Mouse (Mus musculus) embryonic facial prominence, embryonic 15.5 days (tissue): Measurements from ENCODE around the gene Ggt6. TPM values are rescaled to one million over a fixed set of nuclear protein-coding genes. Genes with fewer than 3 reads are reported as not detected.

Experiments used
- ATAC-seq: fragments of 200-750 bp; cut with Nextera tagmentation; 2 replicates; pipeline ENCODE4 v1.8.0; 2017; ENCODE audit warnings: low read depth, moderate TSS enrichment; ENCODE audit not compliant: insufficient number of reproducible peaks, low FRiP score, low TSS enrichment
- H3K27ac ChIP-seq: fragments of 300-500 bp; sonication (generic); replicated peaks from 2 replicates; pipeline ENCODE4 v1.5.1; 2015; ENCODE audit warnings: mild to moderate bottlenecking, inconsistent platforms
- H3K27me3 ChIP-seq: fragments of 300-500 bp; sonication (generic); 2 replicates; pipeline ENCODE4 v1.6.1; 2015; ENCODE audit warnings: inconsistent platforms
- H3K36me3 ChIP-seq: fragments of 300-500 bp; sonication (generic); 2 replicates; pipeline ENCODE4 v1.6.1; 2015; ENCODE audit warnings: mild to moderate bottlenecking, inconsistent platforms
- H3K4me1 ChIP-seq: fragments of 300-500 bp; sonication (generic); 2 replicates; pipeline ENCODE4 v1.6.1; 2015; ENCODE audit warnings: inconsistent platforms
- H3K4me2 ChIP-seq: fragments of 300-500 bp; sonication (generic); replicated peaks from 2 replicates; pipeline ENCODE4 v1.6.1; 2015; ENCODE audit warnings: mild to moderate bottlenecking, inconsistent platforms
- H3K4me3 ChIP-seq: fragments of 300-500 bp; sonication (generic); replicated peaks from 2 replicates; pipeline ENCODE4 v1.5.1; 2015; ENCODE audit warnings: mild to moderate bottlenecking, inconsistent platforms
- H3K9ac ChIP-seq: fragments of 300-500 bp; sonication (generic); 2 replicates; pipeline ENCODE4 v1.6.1; 2015; ENCODE audit warnings: inconsistent platforms
- H3K9me3 ChIP-seq: fragments of 300-500 bp; sonication (generic); replicated peaks from 2 replicates; pipeline ENCODE4 v1.6.1; 2016; ENCODE audit warnings: inconsistent platforms
- WGBS: fragments of 180-500 bp; shearing (Covaris S2); methylation state at CpG from one replicate; pipeline ENCODE4 v1.1.7; 2015; 5-methylcytosine and 5-hydroxymethylcytosine counted together
- polyA plus RNA-seq: library from polyadenylated mRNA; unstranded; fragments of >200 nt; fragmentation: Nextera tagmentation; extraction: Ambion mirVana; gene quantifications from 2 replicates; pipeline ENCODE4 v1.2.1, GENCODE M21; 2015

Gene Ggt6
- polyA plus RNA-seq, 1 experiment from 2014 or later: 6.3 TPM

DNA sequence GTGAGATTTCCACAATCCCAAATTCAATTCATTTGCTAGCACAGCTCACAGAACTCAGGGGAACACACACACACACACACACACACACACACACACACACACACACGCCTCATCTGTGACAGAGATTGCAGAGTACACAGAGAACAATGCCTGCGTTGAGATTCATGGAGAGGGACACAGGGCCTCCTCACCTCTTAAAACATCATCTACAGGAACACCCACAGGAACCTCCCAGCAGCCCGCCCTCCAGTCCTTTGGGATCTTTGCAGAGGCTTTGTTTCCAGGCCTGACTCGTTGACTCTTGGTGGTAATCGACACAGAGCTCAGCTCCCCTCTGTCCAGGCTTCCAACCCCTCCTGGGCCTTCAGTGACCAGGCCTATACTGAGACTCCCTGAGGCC is 41.9 kb downstream of the Ggt6 start:
- 33% methylated on average over 5 of the region's 5 CpGs for WGBS
- no peak overlapping the region for H3K9ac ChIP-seq

DNA sequence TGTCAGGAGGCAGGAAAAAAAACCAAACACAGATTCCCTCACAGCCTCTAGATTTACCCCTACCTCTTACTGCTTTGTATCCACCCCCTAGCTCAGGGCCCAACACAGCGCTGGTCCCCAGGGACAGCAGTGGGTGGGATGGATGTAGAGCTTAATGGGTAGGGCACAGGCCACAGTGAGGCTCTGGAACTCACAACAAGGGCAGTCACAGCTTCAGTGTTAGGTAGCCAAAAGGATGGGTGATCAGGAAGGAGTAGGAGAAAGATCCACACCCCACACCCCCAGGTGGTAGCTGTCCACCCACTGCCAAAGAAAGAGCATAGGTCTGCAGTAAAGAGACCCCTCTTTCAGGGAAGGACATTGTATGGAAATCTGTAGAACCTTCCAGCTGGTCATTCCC is 42.3 kb downstream of the Ggt6 start:
- Histone ChIP-seq H3K9me3 (no peaks in the 10 kb centered on the region), H3K4me2 (no peak overlapping the region), H3K4me1 (peaks cover 15% of the 10 kb centered on the region), H3K36me3 (no peaks in the 10 kb centered on the region), H3K4me3 (no peak overlapping the region), H3K27me3 (no peaks in the 10 kb centered on the region), H3K27ac (peak overlapping the region; percentile 65), H3K9ac (no peak overlapping the region)
- no peak for ATAC-seq
- WGBS: 76% methylated on average over 1 of the region's 1 CpGs

More for the DNA sequence above, 41.9 kb downstream of the Ggt6 start:
- no peak overlapping the region for H3K4me3 ChIP-seq
- no peak overlapping the region for H3K4me2 ChIP-seq
- H3K9me3 ChIP-seq: no peaks in the 10 kb centered on the region
- no peaks in the 10 kb centered on the region for H3K27me3 ChIP-seq
- peaks cover 20% of the 10 kb centered on the region for H3K4me1 ChIP-seq
- no peak for ATAC-seq
- H3K36me3 ChIP-seq: no peaks in the 10 kb centered on the region
- peak overlapping the region; percentile 65; the same call in 1 of the 2 replicates for H3K27ac ChIP-seq

DNA sequence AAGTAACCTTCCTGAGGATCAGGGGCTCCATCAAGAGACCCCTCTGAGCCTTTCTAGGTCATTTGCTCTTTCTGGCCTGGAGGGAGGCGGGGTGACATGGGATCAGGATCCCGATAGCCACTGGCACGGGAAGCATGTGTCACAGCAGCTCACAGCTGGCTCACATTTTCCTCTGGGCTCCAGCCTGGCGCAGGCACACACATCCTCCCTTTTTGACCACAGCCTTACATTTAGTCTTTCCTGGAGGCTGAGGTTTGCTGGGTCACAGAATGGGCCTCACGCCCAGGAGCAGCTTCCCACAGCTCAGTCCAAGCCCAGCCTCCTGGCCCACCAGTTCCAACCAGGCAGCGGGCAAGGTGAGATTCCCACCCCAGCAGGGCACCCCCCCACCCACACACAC is 42.9 kb downstream of the Ggt6 start:
- H3K9me3 ChIP-seq: no peaks in the 10 kb centered on the region
- no peak overlapping the region for H3K9ac ChIP-seq
- no peaks in the 10 kb centered on the region for H3K27me3 ChIP-seq

DNA sequence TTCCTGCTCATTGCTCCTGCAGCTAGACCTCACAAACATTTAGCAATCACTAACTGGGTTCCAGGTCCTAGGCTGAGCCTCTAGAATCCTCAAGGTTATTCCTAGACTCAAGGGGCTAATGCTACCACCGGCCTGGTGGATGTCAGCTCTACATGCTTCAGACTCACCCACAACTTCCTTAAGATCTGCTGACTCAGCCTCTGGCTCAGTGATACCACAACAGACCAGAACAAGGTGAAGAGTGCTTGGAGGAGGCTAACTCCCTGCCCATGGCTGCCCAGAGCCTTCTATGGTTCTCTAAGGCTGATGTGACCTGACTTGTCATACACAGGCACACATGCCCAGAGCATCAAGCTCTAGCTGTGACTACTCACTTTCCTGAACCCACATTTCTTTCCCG is 44.2 kb downstream of the Ggt6 start:
- Histone ChIP-seq H3K4me3 (no peak overlapping the region), H3K9me3 (no peaks in the 10 kb centered on the region), H3K27me3 (no peaks in the 10 kb centered on the region), H3K4me1 (peaks cover 15% of the 10 kb centered on the region), H3K27ac (no peak overlapping the region), H3K4me2 (no peak overlapping the region), H3K9ac (no peak overlapping the region), H3K36me3 (no peaks in the 10 kb centered on the region)
- no peak for ATAC-seq
- WGBS: 79% methylated on average over 2 of the region's 2 CpGs

More for the DNA sequence above, 42.9 kb downstream of the Ggt6 start:
- peaks cover 15% of the 10 kb centered on the region for H3K4me1 ChIP-seq
- peak; percentile 55 for ATAC-seq
- peak overlapping the region; percentile 65 for H3K27ac ChIP-seq
- H3K4me3 ChIP-seq: no peak overlapping the region
- no peak overlapping the region for H3K4me2 ChIP-seq
- WGBS: 35% methylated on average over 6 of the region's 6 CpGs
- H3K36me3 ChIP-seq: no peaks in the 10 kb centered on the region

DNA sequence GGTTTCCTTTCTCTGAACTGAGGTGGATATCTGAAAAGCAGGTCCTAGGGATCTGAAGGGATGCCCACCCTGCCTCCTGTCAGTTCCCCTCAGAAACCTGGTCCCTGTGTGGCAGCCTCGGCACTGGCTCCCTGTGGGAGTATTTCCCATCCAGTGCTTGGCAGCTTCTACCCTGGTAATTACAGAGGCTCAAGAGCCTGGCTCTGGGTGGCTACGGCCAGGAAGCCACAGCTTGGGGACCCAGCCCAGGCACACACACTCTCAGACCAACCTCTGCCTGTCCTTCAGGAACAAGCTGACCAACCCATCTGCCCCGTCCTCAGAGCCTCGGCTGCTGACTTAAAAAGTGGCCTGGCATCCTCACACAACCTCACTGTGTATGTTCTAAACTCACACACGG is 46.0 kb downstream of the Ggt6 start:
- no peak overlapping the region for H3K27ac ChIP-seq
- 67% methylated on average over 5 of the region's 5 CpGs for whole genome bisulfite sequencing
- no peak overlapping the region for H3K9ac ChIP-seq

DNA sequence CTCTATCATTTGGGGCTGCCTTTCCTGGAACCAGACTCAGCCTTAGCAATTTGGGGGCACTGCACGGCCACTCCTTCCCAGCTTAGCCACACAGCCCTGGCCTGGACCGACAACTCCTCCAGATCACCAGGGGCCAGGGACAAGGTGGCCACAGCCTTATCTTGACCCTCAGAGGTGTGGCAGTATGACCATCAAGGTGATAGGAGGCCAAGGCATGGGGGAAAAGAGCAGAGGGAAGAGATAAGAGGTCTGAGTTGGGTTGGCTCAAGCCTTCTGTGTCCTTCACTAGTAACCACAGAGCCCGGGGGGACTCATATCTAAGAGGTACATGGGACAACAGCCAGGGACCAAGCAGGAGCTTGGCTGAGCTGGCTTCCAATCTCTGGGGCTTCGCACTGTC is 46.6 kb downstream of the Ggt6 start:
- no peak for ATAC-seq
- no peak overlapping the region for H3K27ac ChIP-seq
- no peaks in the 10 kb centered on the region for H3K36me3 ChIP-seq
- 78% methylated on average over 4 of the region's 4 CpGs for WGBS
- H3K4me3 ChIP-seq: no peak overlapping the region
- H3K4me2 ChIP-seq: no peak overlapping the region
- H3K27me3 ChIP-seq: peaks cover 5% of the 10 kb centered on the region
- H3K9ac ChIP-seq: no peak overlapping the region
- no peaks in the 10 kb centered on the region for H3K9me3 ChIP-seq
- H3K4me1 ChIP-seq: peaks cover 20% of the 10 kb centered on the region

More for the DNA sequence above, 46.0 kb downstream of the Ggt6 start:
- 0 out of 2 replicates have a peak, but pooled peaks have one; percentile 13 for ATAC-seq
- no peak overlapping the region for H3K4me2 ChIP-seq
- peaks cover 21% of the 10 kb centered on the region for H3K4me1 ChIP-seq
- no peak overlapping the region for H3K4me3 ChIP-seq
- no peaks in the 10 kb centered on the region for H3K27me3 ChIP-seq
- no peaks in the 10 kb centered on the region for H3K9me3 ChIP-seq
- no peaks in the 10 kb centered on the region for H3K36me3 ChIP-seq

DNA sequence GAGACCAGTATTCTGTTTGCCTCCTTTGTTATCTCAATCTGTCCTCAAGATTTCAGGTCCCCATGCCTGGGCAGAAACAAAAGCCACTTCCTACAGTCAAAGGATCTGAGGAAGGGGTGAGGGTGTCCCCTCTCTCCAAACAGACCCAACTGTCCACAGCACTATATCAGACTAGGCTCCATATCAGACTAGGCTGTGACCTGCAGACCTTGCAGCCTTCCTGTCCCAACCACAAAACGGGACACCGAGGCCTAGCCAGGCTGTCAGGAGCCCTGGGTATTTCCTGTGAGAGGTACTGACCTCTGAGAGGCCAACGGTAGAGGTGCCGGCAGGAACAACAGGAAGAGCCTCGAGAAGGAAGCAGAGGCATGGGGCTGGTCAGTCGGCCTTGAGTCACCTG is 49.2 kb downstream of the Ggt6 start:
- H3K9me3 ChIP-seq: no peaks in the 10 kb centered on the region
- no peak overlapping the region for H3K27ac ChIP-seq
- no peaks in the 10 kb centered on the region for H3K36me3 ChIP-seq
- peaks cover 31% of the 10 kb centered on the region for H3K27me3 ChIP-seq
- H3K4me3 ChIP-seq: no peak overlapping the region
- ATAC-seq: no peak
- H3K9ac ChIP-seq: no peak overlapping the region
- H3K4me2 ChIP-seq: no peak overlapping the region
- 57% methylated on average over 6 of the region's 6 CpGs for WGBS
- peaks cover 19% of the 10 kb centered on the region for H3K4me1 ChIP-seq

DNA sequence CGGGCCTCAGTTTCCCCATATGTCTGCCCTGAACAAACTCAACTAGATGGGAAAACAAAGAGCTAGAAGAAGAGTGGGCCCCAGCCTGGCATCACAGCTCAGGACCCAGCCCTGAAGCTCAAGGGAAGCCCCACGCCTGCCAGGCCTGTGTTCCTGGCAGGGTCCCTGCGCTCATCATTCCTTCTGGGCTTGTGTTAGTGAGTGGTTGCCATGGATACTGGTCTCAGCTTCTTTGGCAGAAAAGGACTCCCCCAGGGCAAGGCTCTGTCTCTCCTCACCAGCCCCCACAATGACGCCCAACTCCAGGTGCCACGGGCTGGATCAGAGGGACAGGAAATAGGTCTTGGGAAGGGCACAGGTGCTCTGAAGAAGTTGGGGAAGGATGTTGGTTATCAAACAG is 49.8 kb downstream of the Ggt6 start:
- Histone ChIP-seq H3K27me3 (peaks cover 37% of the 10 kb centered on the region), H3K4me2 (no peak overlapping the region), H3K27ac (no peak overlapping the region), H3K4me1 (peaks cover 25% of the 10 kb centered on the region), H3K9ac (no peak overlapping the region), H3K4me3 (no peak overlapping the region), H3K36me3 (no peaks in the 10 kb centered on the region), H3K9me3 (no peaks in the 10 kb centered on the region)
- WGBS: 54% methylated on average over 5 of the region's 5 CpGs
- ATAC-seq: no peak

DNA sequence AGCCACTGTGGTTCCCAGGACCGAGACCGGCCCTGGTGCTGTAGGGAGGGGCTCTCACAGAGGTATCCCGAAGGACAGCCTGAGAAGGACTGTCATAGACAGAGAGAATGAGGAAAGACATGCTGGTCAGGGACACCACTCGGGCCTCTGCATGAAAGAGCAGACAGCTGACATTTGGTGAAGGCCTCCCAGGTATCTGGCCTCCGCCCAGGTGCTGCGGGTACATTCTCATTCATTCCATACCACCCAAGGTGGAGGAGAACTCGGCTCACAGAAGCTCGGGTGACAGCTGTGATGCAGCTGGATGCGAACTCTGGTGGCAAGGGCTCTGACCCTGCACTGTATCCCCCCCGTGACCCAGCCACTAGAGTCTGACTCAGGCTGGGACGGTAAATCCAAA is 50.6 kb downstream of the Ggt6 start:
- Histone ChIP-seq H3K9me3 (no peaks in the 10 kb centered on the region), H3K4me1 (peaks cover 25% of the 10 kb centered on the region), H3K27ac (no peak overlapping the region), H3K4me2 (no peak overlapping the region), H3K4me3 (no peak overlapping the region), H3K36me3 (no peaks in the 10 kb centered on the region), H3K27me3 (peaks cover 37% of the 10 kb centered on the region), H3K9ac (no peak overlapping the region)
- ATAC-seq: no peak
- WGBS: 58% methylated on average over 11 of the region's 11 CpGs

DNA sequence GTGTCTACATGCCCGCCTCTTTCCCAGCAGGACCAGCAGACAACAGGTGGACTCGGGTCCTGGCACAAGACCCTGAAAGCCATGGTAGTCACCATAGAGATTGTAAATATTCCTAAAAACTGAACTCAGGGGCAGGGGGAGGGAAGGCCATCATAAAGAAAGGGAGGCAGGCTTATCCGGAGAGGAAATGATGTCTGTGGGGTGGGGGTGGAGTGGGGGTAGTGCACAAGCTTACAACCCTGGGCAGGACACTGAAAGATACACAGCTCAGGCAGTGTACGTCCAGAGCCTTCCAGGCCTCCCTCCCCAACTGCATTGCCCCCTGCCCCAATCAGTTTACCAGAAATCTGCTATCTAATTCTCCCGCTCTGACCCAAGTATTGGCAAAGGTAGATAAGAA is 51.8 kb downstream of the Ggt6 start:
- peaks cover 25% of the 10 kb centered on the region for H3K4me1 ChIP-seq
- H3K9ac ChIP-seq: no peak overlapping the region
- H3K4me2 ChIP-seq: 0 out of 2 replicates have a peak overlapping the region, but pooled peaks have one; percentile 98
- H3K4me3 ChIP-seq: no peak overlapping the region
- no peak overlapping the region for H3K27ac ChIP-seq
- no peaks in the 10 kb centered on the region for H3K9me3 ChIP-seq
- H3K36me3 ChIP-seq: no peaks in the 10 kb centered on the region
- ATAC-seq: no peak
- H3K27me3 ChIP-seq: peaks cover 37% of the 10 kb centered on the region
- 59% methylated on average over 5 of the region's 5 CpGs for WGBS

DNA sequence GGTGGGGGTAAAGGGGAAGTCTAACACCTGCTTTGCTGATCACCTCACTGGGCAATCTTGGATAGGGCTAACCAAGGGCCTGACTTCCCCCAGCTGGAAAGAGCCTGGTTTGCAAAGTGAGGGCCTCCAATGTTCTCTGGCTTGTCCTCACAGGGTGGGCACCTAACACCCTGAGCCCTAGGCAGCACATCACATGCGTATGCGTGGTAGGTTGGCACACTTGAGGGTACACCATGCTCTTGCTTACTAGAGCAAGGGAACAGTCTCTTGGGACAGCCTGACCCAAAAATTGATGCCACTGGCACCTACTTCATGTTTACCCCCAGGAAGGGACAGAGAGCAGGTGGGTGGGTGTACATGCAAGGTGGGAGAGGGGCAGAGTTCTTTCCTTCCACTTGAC is 52.4 kb downstream of the Ggt6 start:
- 87% methylated on average over 2 of the region's 2 CpGs for WGBS
- no peaks in the 10 kb centered on the region for H3K9me3 ChIP-seq
- peak overlapping the region; percentile 60; the same call in 1 of the 2 replicates for H3K4me3 ChIP-seq
- H3K27ac ChIP-seq: no peak overlapping the region
- H3K36me3 ChIP-seq: no peaks in the 10 kb centered on the region
- ATAC-seq: no peak
- H3K27me3 ChIP-seq: peaks cover 37% of the 10 kb centered on the region
- peak overlapping the region; percentile 98 for H3K4me2 ChIP-seq
- peaks cover 25% of the 10 kb centered on the region for H3K4me1 ChIP-seq
- no peak overlapping the region for H3K9ac ChIP-seq
